Mouse (Mus musculus) neural tube, embryonic 14.5 days (tissue): ENCODE measurements around the gene Strada. TPM values are rescaled to one million over a fixed set of nuclear protein-coding genes. Genes with fewer than 3 reads are reported as not detected.
"Not testable (repeated sequence)": the region's sequence is repeated elsewhere in the genome, so short reads cannot be mapped to it uniquely, and the experiment has no call there.

Experiments
- ATAC-seq: fragments of 200-750 bp; cut with Nextera tagmentation; 2 replicates; pipeline ENCODE4 v1.8.0; 2017; ENCODE audit warnings: low read depth, mild to moderate bottlenecking, moderate TSS enrichment, moderate library complexity
- H3K27ac ChIP-seq: fragments of 300-500 bp; sonication (generic); 2 replicates; pipeline ENCODE4 v1.5.1; 2014; ENCODE audit warnings: low read depth, mild to moderate bottlenecking, control low read depth, low read length, moderate library complexity, mixed read lengths
- H3K27me3 ChIP-seq: fragments of 300-500 bp; sonication (generic); 2 replicates; pipeline ENCODE4 v1.6.1; 2014; ENCODE audit warnings: low read length; ENCODE audit not compliant: control insufficient read depth, insufficient read depth
- H3K36me3 ChIP-seq: fragments of 300-500 bp; sonication (generic); 2 replicates; pipeline ENCODE4 v1.6.1; 2014; ENCODE audit warnings: low read length, mixed read lengths; ENCODE audit not compliant: control insufficient read depth, insufficient read depth
- H3K4me1 ChIP-seq: fragments of 300-500 bp; sonication (generic); 2 replicates; pipeline ENCODE4 v1.6.1; 2014; ENCODE audit warnings: low read length; ENCODE audit not compliant: control insufficient read depth, insufficient read depth
- H3K4me2 ChIP-seq: fragments of 300-500 bp; sonication (generic); 2 replicates; pipeline ENCODE4 v1.6.1; 2014; ENCODE audit warnings: mild to moderate bottlenecking, low read depth, low read length, control low read depth
- H3K4me3 ChIP-seq: fragments of 300-500 bp; sonication (generic); 2 replicates; pipeline ENCODE4 v1.5.1; 2014; ENCODE audit warnings: low read depth, low read length, control low read depth, mixed read lengths
- H3K9ac ChIP-seq: fragments of 300-500 bp; sonication (generic); replicated peaks from 2 replicates; pipeline ENCODE4 v1.6.1; 2014; ENCODE audit warnings: low read depth, mild to moderate bottlenecking, control low read depth, low read length, mixed read lengths
- H3K9me3 ChIP-seq: fragments of 300-500 bp; sonication (generic); 2 replicates; pipeline ENCODE4 v1.6.1; 2016; ENCODE audit warnings: low read length; ENCODE audit not compliant: control insufficient read depth
- WGBS: fragments of 180-500 bp; shearing (Covaris S2); extraction: QIAGEN DNeasy Blood & Tissue Kit; methylation state at CpG from one replicate; pipeline ENCODE4 v1.1.7; 2014; 5-methylcytosine and 5-hydroxymethylcytosine counted together
- polyA plus RNA-seq: library from polyadenylated mRNA; unstranded; fragments of >200 nt; fragmentation: Nextera tagmentation; extraction: Ambion mirVana; gene quantifications from 2 replicates; pipeline ENCODE4 v1.2.1, GENCODE M21; 2014

Gene Strada
- polyA plus RNA-seq = 33.0 and 34.8 TPM in 2 replicates

- H3K9me3 ChIP-seq = no peaks in the 10 kb centered on the region
- H3K36me3 ChIP-seq = peaks cover 70% of the 10 kb centered on the region
- H3K9ac ChIP-seq = no peak within 1 kb of the TSS
- no peak within 1 kb of the TSS for H3K4me2 ChIP-seq
- 92% methylated on average over 5 of the region's 5 CpGs for WGBS
- no peaks in the 10 kb centered on the region for H3K4me1 ChIP-seq
- H3K27me3 ChIP-seq = no peaks in the 10 kb centered on the region
- no peak for ATAC-seq
- H3K27ac ChIP-seq = no peak within 1 kb of the TSS
- H3K4me3 ChIP-seq = no peak within 1 kb of the TSS
Observed at GRCm38 (mm10) chr11:106202123-106202465, at the start of gene Strada. Gene Strada (minus strand): TSS chr11:106202168.

- Histone ChIP-seq H3K27ac (no peak overlapping the region), H3K9ac (no peak overlapping the region), H3K4me2 (no peak overlapping the region), H3K9me3 (no peaks in the 10 kb centered on the region), H3K4me1 (no peaks in the 10 kb centered on the region), H3K4me3 (no peak overlapping the region), H3K36me3 (peaks cover 79% of the 10 kb centered on the region), H3K27me3 (no peaks in the 10 kb centered on the region)
- 90% methylated on average over 7 of the region's 7 CpGs for WGBS
- ATAC-seq = no peak
Observed at GRCm38 (mm10) chr11:106249326-106249725, 47.4 kb upstream of the Strada start.

- Histone ChIP-seq H3K4me3 (no peak overlapping the region), H3K4me1 (no peaks in the 10 kb centered on the region), H3K9ac (no peak overlapping the region), H3K36me3 (peaks cover 90% of the 10 kb centered on the region), H3K9me3 (no peaks in the 10 kb centered on the region), H3K27ac (no peak overlapping the region), H3K27me3 (no peaks in the 10 kb centered on the region), H3K4me2 (no peak overlapping the region)
- ATAC-seq = no peak
- 96% methylated on average over 1 of the region's 1 CpGs for WGBS
Observed at GRCm38 (mm10) chr11:106246834-106247233, 44.9 kb upstream of the Strada start.

- H3K4me3 ChIP-seq, H3K27me3 ChIP-seq, ATAC-seq, H3K9me3 ChIP-seq, H3K4me2 ChIP-seq, H3K9ac ChIP-seq, H3K27ac ChIP-seq, H3K4me1 ChIP-seq: not testable (repeated sequence)
- peaks cover 67% of the 10 kb centered on the region for H3K36me3 ChIP-seq
- 76% methylated on average over 8 of the region's 8 CpGs for WGBS
Observed at GRCm38 (mm10) chr11:106233978-106234377, 32.0 kb upstream of the Strada start.

GRCm38 (mm10) chr11:106220603-106221002, 18.6 kb upstream of the Strada start:
- Histone ChIP-seq H3K4me3 (no peak overlapping the region), H3K9me3 (no peaks in the 10 kb centered on the region), H3K27me3 (no peaks in the 10 kb centered on the region), H3K27ac (no peak overlapping the region), H3K4me1 (peaks cover 11% of the 10 kb centered on the region), H3K4me2 (no peak overlapping the region), H3K36me3 (peaks cover 6% of the 10 kb centered on the region), H3K9ac (no peak overlapping the region)
- 92% methylated on average over 3 of the region's 3 CpGs for WGBS
- ATAC-seq = no peak

GRCm38 (mm10) chr11:106216730-106217490, 14.9 kb upstream of the Strada start, which contains the start of gene Ddx42:
Gene Ddx42 (plus strand): TSS chr11:106216926.
- Histone ChIP-seq H3K4me2 (peak within 1 kb of the TSS; percentile 59), H3K36me3 (no peaks in the 10 kb centered on the region; the same call in 1 of the 2 replicates), H3K4me1 (peaks cover 21% of the 10 kb centered on the region), H3K4me3 (peak within 1 kb of the TSS; percentile 93), H3K9ac (peak within 1 kb of the TSS; percentile 94), H3K9me3 (no peaks in the 10 kb centered on the region), H3K27ac (peak within 1 kb of the TSS; percentile 96), H3K27me3 (no peaks in the 10 kb centered on the region)
- under 1% methylated on average over 65 of the region's 70 CpGs for WGBS
- peak; percentile 94 for ATAC-seq

GRCm38 (mm10) chr11:106215927-106216729, 14.2 kb upstream of the Strada start, which contains the start of gene Ccdc47:
Gene Ccdc47 (minus strand): TSS chr11:106216344.
- peak within 1 kb of the TSS; percentile 94 for H3K9ac ChIP-seq
- peaks cover 4% of the 10 kb centered on the region for H3K36me3 ChIP-seq
- H3K27me3 ChIP-seq = no peaks in the 10 kb centered on the region
- no peaks in the 10 kb centered on the region for H3K9me3 ChIP-seq
- H3K4me2 ChIP-seq = peak within 1 kb of the TSS; percentile 59
- under 1% methylated on average over 46 of the region's 46 CpGs for WGBS
- peak within 1 kb of the TSS; percentile 93 for H3K4me3 ChIP-seq
- H3K27ac ChIP-seq = peak within 1 kb of the TSS; percentile 96
- peak; percentile 98 for ATAC-seq
- peaks cover 21% of the 10 kb centered on the region for H3K4me1 ChIP-seq

GRCm38 (mm10) chr11:106215450-106215859, 13.5 kb upstream of the Strada start:
- no peak for ATAC-seq
- Histone ChIP-seq H3K9ac (peak overlapping the region; percentile 94), H3K27me3 (no peaks in the 10 kb centered on the region), H3K4me1 (peaks cover 21% of the 10 kb centered on the region), H3K27ac (no peak overlapping the region; the same call in 1 of the 2 replicates), H3K4me2 (peak overlapping the region; percentile 57), H3K36me3 (peaks cover 10% of the 10 kb centered on the region), H3K9me3 (no peaks in the 10 kb centered on the region), H3K4me3 (peak overlapping the region; percentile 93)
- WGBS = 36% methylated on average over 7 of the region's 7 CpGs

GRCm38 (mm10) chr11:106214856-106215255, 12.9 kb upstream of the Strada start:
- Histone ChIP-seq H3K27ac (no peak overlapping the region), H3K27me3 (no peaks in the 10 kb centered on the region), H3K36me3 (peaks cover 16% of the 10 kb centered on the region), H3K4me1 (peaks cover 21% of the 10 kb centered on the region), H3K9ac (no peak overlapping the region), H3K4me2 (no peak overlapping the region; the same call in 1 of the 2 replicates), H3K4me3 (no peak overlapping the region), H3K9me3 (no peaks in the 10 kb centered on the region)
- ATAC-seq = no peak
- 93% methylated on average over 5 of the region's 5 CpGs for WGBS
